Mouse (Mus musculus) cortical plate, adult 2 months (tissue): ENCODE measurements around the gene Dapk2.

ENCODE experiments used
- CTCF ChIP-seq: fragments of 200-500 bp; IDR thresholded peaks from 2 replicates; pipeline ENCODE4 v1.5.1; 2011; ENCODE audit warnings: mild to moderate bottlenecking, control low read depth, low read length; ENCODE audit not compliant: insufficient read depth; ENCODE audit errors: extremely low read depth
- POLR2A ChIP-seq: fragments of 200-500 bp; IDR thresholded peaks from 2 replicates; pipeline ENCODE4 v1.6.1; 2011; ENCODE audit warnings: mild to moderate bottlenecking, low read length, control low read depth; ENCODE audit not compliant: insufficient read depth; ENCODE audit errors: extremely low read depth

DNA sequence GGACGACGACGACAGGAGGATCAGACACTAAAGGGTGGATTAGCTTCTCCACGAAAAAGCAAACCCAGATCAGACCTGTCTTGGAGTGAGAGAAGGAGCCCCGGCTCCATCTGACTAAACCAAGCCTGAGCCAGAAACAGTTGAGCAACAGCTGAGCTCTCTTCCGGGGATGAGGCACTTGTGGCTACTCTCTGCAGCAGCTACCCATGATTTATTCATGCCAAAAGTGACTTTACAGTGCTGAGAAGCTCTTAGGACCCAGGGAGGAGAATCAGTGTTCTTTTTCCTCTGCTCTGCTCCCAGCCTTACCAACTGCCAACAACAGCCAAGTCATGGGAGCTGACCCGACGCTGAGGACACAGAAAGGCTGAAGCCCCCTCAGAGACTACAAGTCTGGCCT, 41.1 kb upstream of the Dapk2 start:
- TF ChIP-seq CTCF (no peak), POLR2A (no peak)
